Mouse (Mus musculus) midbrain, embryonic 16.5 days (tissue): ENCODE data around the gene Inip. TPM values are rescaled to one million over a fixed set of nuclear protein-coding genes. Genes with fewer than 3 reads are reported as not detected.

Source experiments
- ATAC-seq: fragments of 200-750 bp; cut with Nextera tagmentation; 2 replicates; pipeline ENCODE4 v1.8.0; 2017; ENCODE audit warnings: moderate TSS enrichment
- H3K27ac ChIP-seq: fragments of 300-500 bp; sonication (generic); 2 replicates; pipeline ENCODE4 v1.5.1; 2014; ENCODE audit warnings: mild to moderate bottlenecking, low read length, mixed read lengths
- H3K27me3 ChIP-seq: fragments of 300-500 bp; sonication (generic); 2 replicates; pipeline ENCODE4 v1.6.1; 2014; ENCODE audit warnings: low read depth, low read length, mixed read lengths; ENCODE audit not compliant: control insufficient read depth, insufficient read depth
- H3K36me3 ChIP-seq: fragments of 300-500 bp; sonication (generic); 2 replicates; pipeline ENCODE4 v1.6.1; 2014; ENCODE audit warnings: mild to moderate bottlenecking, low read length, moderate library complexity, mixed read lengths; ENCODE audit not compliant: control insufficient read depth, insufficient read depth
- H3K4me1 ChIP-seq: fragments of 300-500 bp; sonication (generic); 2 replicates; pipeline ENCODE4 v1.6.1; 2014; ENCODE audit warnings: mild to moderate bottlenecking, low read length, mixed read lengths; ENCODE audit not compliant: control insufficient read depth, insufficient read depth
- H3K4me2 ChIP-seq: fragments of 300-500 bp; sonication (generic); 2 replicates; pipeline ENCODE4 v1.6.1; 2014; ENCODE audit warnings: mild to moderate bottlenecking, low read length, mixed read lengths
- H3K4me3 ChIP-seq: fragments of 300-500 bp; sonication (generic); 2 replicates; pipeline ENCODE4 v1.5.1; 2014; ENCODE audit warnings: low read depth, mild to moderate bottlenecking, low read length, moderate library complexity, mixed read lengths
- H3K9ac ChIP-seq: fragments of 300-500 bp; sonication (generic); 2 replicates; pipeline ENCODE4 v1.6.1; 2014; ENCODE audit warnings: low read depth, low read length, mixed read lengths
- H3K9me3 ChIP-seq: fragments of 300-500 bp; sonication (generic); replicated peaks from 2 replicates; pipeline ENCODE4 v1.6.1; 2014; ENCODE audit warnings: mild to moderate bottlenecking, low read length, mixed read lengths; ENCODE audit not compliant: control insufficient read depth, poor library complexity, severe bottlenecking
- WGBS: fragments of 180-500 bp; shearing (Covaris S2); extraction: QIAGEN DNeasy Blood & Tissue Kit; methylation state at CpG from one replicate; pipeline ENCODE4 v1.1.7; 2014; 5-methylcytosine and 5-hydroxymethylcytosine counted together
- polyA plus RNA-seq: library from polyadenylated mRNA; unstranded; fragments of >200 nt; fragmentation: Nextera tagmentation; extraction: Ambion mirVana; gene quantifications from 2 replicates; pipeline ENCODE4 v1.2.1, GENCODE M21; 2015

Gene Inip
- polyA plus RNA-seq, 1 experiment from 2014 or later = 54.3 TPM

- no peak overlapping the region for H3K27ac ChIP-seq
- no peaks in the 10 kb centered on the region for H3K9me3 ChIP-seq
- H3K4me3 ChIP-seq = no peak overlapping the region
- no peak for ATAC-seq
- H3K4me2 ChIP-seq = no peak overlapping the region
- 92% methylated on average over 5 of the region's 5 CpGs for WGBS
- H3K4me1 ChIP-seq = no peaks in the 10 kb centered on the region
- H3K27me3 ChIP-seq = no peaks in the 10 kb centered on the region
- no peaks in the 10 kb centered on the region for H3K36me3 ChIP-seq
- no peak overlapping the region for H3K9ac ChIP-seq
Measured at GRCm38 (mm10) chr4:59826381-59826780, 25.0 kb upstream of the Inip start.

GRCm38 (mm10) chr4:59825634-59826033, 24.2 kb upstream of the Inip start:
- Histone ChIP-seq H3K4me2 (no peak overlapping the region), H3K27ac (no peak overlapping the region), H3K4me1 (no peaks in the 10 kb centered on the region), H3K27me3 (no peaks in the 10 kb centered on the region), H3K36me3 (no peaks in the 10 kb centered on the region), H3K9ac (no peak overlapping the region), H3K9me3 (no peaks in the 10 kb centered on the region), H3K4me3 (no peak overlapping the region)
- no peak for ATAC-seq
- WGBS = 88% methylated on average over 6 of the region's 6 CpGs

- 93% methylated on average over 5 of the region's 5 CpGs for WGBS
- no peak for ATAC-seq
Measured at GRCm38 (mm10) chr4:59824860-59825259, 23.5 kb upstream of the Inip start.

GRCm38 (mm10) chr4:59823470-59823869, 22.1 kb upstream of the Inip start:
- H3K27me3 ChIP-seq = no peaks in the 10 kb centered on the region
- no peak overlapping the region for H3K27ac ChIP-seq
- WGBS = 62% methylated on average over 7 of the region's 7 CpGs
- no peak overlapping the region for H3K4me3 ChIP-seq
- no peak for ATAC-seq
- H3K4me1 ChIP-seq = peaks cover 7% of the 10 kb centered on the region
- H3K9me3 ChIP-seq = no peaks in the 10 kb centered on the region
- no peaks in the 10 kb centered on the region for H3K36me3 ChIP-seq
- H3K9ac ChIP-seq = no peak overlapping the region
- no peak overlapping the region for H3K4me2 ChIP-seq

More at GRCm38 (mm10) chr4:59824860-59825259, 23.5 kb upstream of the Inip start:
- Histone ChIP-seq H3K4me1 (no peaks in the 10 kb centered on the region), H3K36me3 (no peaks in the 10 kb centered on the region), H3K27me3 (no peaks in the 10 kb centered on the region), H3K4me2 (no peak overlapping the region), H3K9ac (no peak overlapping the region), H3K9me3 (no peaks in the 10 kb centered on the region), H3K4me3 (no peak overlapping the region), H3K27ac (no peak overlapping the region)

- H3K9ac ChIP-seq = no peak overlapping the region
- H3K4me3 ChIP-seq = no peak overlapping the region
- H3K36me3 ChIP-seq = no peaks in the 10 kb centered on the region
- H3K27me3 ChIP-seq = no peaks in the 10 kb centered on the region
- ATAC-seq = no peak
- H3K9me3 ChIP-seq = no peaks in the 10 kb centered on the region
- peaks cover 7% of the 10 kb centered on the region for H3K4me1 ChIP-seq
- no peak overlapping the region for H3K4me2 ChIP-seq
- 86% methylated on average over 4 of the region's 4 CpGs for WGBS
- H3K27ac ChIP-seq = no peak overlapping the region
Measured at GRCm38 (mm10) chr4:59822119-59822518, 20.7 kb upstream of the Inip start.

GRCm38 (mm10) chr4:59821516-59821915, 20.1 kb upstream of the Inip start:
- Histone ChIP-seq H3K4me2 (no peak overlapping the region), H3K27ac (no peak overlapping the region), H3K4me3 (no peak overlapping the region), H3K9ac (no peak overlapping the region), H3K4me1 (peaks cover 7% of the 10 kb centered on the region), H3K27me3 (no peaks in the 10 kb centered on the region), H3K9me3 (no peaks in the 10 kb centered on the region), H3K36me3 (no peaks in the 10 kb centered on the region)
- WGBS = 94% methylated on average over 1 of the region's 1 CpGs
- ATAC-seq = no peak

GRCm38 (mm10) chr4:59819477-59820022, 18.2 kb upstream of the Inip start:
- Histone ChIP-seq H3K9me3 (no peaks in the 10 kb centered on the region), H3K27me3 (no peaks in the 10 kb centered on the region), H3K36me3 (no peaks in the 10 kb centered on the region), H3K27ac (no peak overlapping the region), H3K9ac (no peak overlapping the region), H3K4me1 (peaks cover 12% of the 10 kb centered on the region), H3K4me2 (no peak overlapping the region), H3K4me3 (no peak overlapping the region)
- peak; percentile 80 for ATAC-seq
- 23% methylated on average over 12 of the region's 12 CpGs for WGBS

- Histone ChIP-seq H3K4me1 (peaks cover 12% of the 10 kb centered on the region), H3K9me3 (no peaks in the 10 kb centered on the region), H3K27ac (no peak overlapping the region), H3K36me3 (no peaks in the 10 kb centered on the region), H3K27me3 (no peaks in the 10 kb centered on the region), H3K4me3 (no peak overlapping the region), H3K9ac (no peak overlapping the region), H3K4me2 (no peak overlapping the region)
- 55% methylated on average over 7 of the region's 7 CpGs for WGBS
- peak; percentile 63 for ATAC-seq
Measured at GRCm38 (mm10) chr4:59819054-59819472, 17.7 kb upstream of the Inip start.

GRCm38 (mm10) chr4:59818498-59818897, 17.1 kb upstream of the Inip start:
- no peak overlapping the region for H3K9ac ChIP-seq
- H3K27me3 ChIP-seq = no peaks in the 10 kb centered on the region
- H3K9me3 ChIP-seq = no peaks in the 10 kb centered on the region
- no peak overlapping the region for H3K4me2 ChIP-seq
- no peaks in the 10 kb centered on the region for H3K36me3 ChIP-seq
- no peak overlapping the region for H3K4me3 ChIP-seq
- ATAC-seq = no peak
- WGBS = 73% methylated on average over 10 of the region's 10 CpGs
- H3K27ac ChIP-seq = no peak overlapping the region
- H3K4me1 ChIP-seq = peaks cover 12% of the 10 kb centered on the region
